Mouse (Mus musculus) hindbrain, embryonic 11.5 days (tissue): ENCODE data around the gene Gnb2. TPM values are rescaled to one million over a fixed set of nuclear protein-coding genes. Genes with fewer than 3 reads are reported as not detected.

Experiments
- ATAC-seq: fragments of 200-750 bp; cut with Nextera tagmentation; 2 replicates; pipeline ENCODE4 v1.8.0; 2017; ENCODE audit warnings: mild to moderate bottlenecking, moderate TSS enrichment, moderate library complexity; ENCODE audit not compliant: low FRiP score
- DNase-seq: peaks from one replicate; pipeline ENCODE4 v3.0.0-alpha.2; 2015; ENCODE audit warnings: low spot score
- H3K27ac ChIP-seq: fragments of 300-500 bp; sonication (generic); 2 replicates; pipeline ENCODE4 v1.5.1; 2014; ENCODE audit warnings: mild to moderate bottlenecking, low read depth, low read length
- H3K27me3 ChIP-seq: fragments of 300-500 bp; sonication (generic); 2 replicates; pipeline ENCODE4 v1.6.1; 2014; ENCODE audit warnings: mild to moderate bottlenecking, low read length, moderate library complexity, mixed read lengths; ENCODE audit not compliant: control insufficient read depth, insufficient read depth
- H3K36me3 ChIP-seq: fragments of 300-500 bp; sonication (generic); 2 replicates; pipeline ENCODE4 v1.6.1; 2014; ENCODE audit warnings: mild to moderate bottlenecking, low read length, moderate library complexity, mixed read lengths; ENCODE audit not compliant: control insufficient read depth, insufficient read depth
- H3K4me1 ChIP-seq: fragments of 300-500 bp; sonication (generic); replicated peaks from 2 replicates; pipeline ENCODE4 v1.6.1; 2014; ENCODE audit warnings: low read length, mixed read lengths; ENCODE audit not compliant: control insufficient read depth, insufficient read depth
- H3K4me2 ChIP-seq: fragments of 300-500 bp; sonication (generic); replicated peaks from 2 replicates; pipeline ENCODE4 v1.6.1; 2014; ENCODE audit warnings: mild to moderate bottlenecking, low read depth, low read length
- H3K4me3 ChIP-seq: fragments of 300-500 bp; sonication (generic); 2 replicates; pipeline ENCODE4 v1.5.1; 2014; ENCODE audit warnings: low read depth, low read length
- H3K9ac ChIP-seq: fragments of 300-500 bp; sonication (generic); 2 replicates; pipeline ENCODE4 v1.6.1; 2014; ENCODE audit warnings: low read depth, low read length
- H3K9me3 ChIP-seq: fragments of 300-500 bp; sonication (generic); 2 replicates; pipeline ENCODE4 v1.6.1; 2016; ENCODE audit warnings: low read length; ENCODE audit not compliant: control insufficient read depth
- WGBS: fragments of 180-500 bp; shearing (Covaris S2); extraction: QIAGEN DNeasy Blood & Tissue Kit; methylation state at CpG from one replicate; pipeline ENCODE4 v1.1.7; 2014; 5-methylcytosine and 5-hydroxymethylcytosine counted together
- polyA plus RNA-seq: library from polyadenylated mRNA; unstranded; fragments of >200 nt; fragmentation: Nextera tagmentation; extraction: Ambion mirVana; gene quantifications from 2 replicates; pipeline ENCODE4 v1.2.1, GENCODE M21; 2014

The Gnb2 gene
- polyA plus RNA-seq, 1 experiment from 2014 or later = 483 TPM

DNA sequence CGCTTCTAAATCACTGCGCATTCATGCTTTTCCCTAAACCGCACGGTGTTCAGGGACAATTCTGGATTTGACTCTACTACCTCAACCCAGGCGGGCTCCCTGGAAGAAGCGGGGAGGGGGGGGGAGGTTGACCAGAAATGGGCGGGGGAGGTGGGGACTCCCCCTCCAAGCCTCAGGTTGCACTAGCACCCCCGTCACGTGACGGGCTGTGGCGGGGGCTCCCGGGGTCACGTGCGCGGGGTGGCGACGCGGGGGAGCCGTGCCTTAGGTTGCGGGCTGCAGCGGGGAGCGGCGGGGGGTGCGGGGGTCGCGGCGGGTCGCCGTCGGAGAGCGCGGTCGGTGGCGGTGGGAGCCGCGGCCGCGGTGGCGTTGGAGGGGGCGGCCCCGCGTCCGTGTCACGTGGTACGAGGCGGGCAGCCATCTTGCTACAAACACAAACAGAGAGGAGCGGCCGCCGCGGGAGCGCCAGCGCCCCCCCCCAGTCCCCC is 23.3 kb downstream of the Gnb2 start:
- WGBS = 2% methylated on average over 36 of the region's 52 CpGs
- ATAC-seq (peak; percentile 75), DNase-seq (peak; percentile 80)
- Histone ChIP-seq H3K36me3 (no peaks in the 10 kb centered on the region), H3K9me3 (no peaks in the 10 kb centered on the region), H3K4me2 (peak overlapping the region; percentile 29), H3K4me1 (peaks cover 13% of the 10 kb centered on the region; the same call in 1 of the 2 replicates), H3K27me3 (no peaks in the 10 kb centered on the region), H3K27ac (peak overlapping the region; percentile 85), H3K9ac (peak overlapping the region; percentile 99), H3K4me3 (peak overlapping the region; percentile 99)

DNA sequence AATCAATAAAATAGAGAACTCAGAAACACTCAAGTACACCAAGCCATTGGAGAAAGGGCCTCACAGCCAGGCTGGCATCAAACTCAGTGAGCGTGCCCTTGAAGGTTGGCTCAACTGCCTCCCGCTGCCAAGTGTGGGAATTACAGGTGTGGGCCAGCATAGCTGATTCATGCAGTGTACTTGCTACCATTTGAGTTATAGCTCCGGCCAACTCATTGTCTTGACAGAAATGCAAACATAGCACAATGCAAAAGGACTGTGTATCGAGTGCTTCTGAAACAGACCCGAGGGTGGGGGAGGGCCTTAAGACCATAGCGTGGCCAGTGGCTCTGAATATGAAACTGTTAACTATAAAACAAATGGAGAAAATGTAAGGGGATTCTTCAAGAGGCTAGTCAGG is 29.3 kb downstream of the Gnb2 start:
- DNase-seq = no peak

DNA sequence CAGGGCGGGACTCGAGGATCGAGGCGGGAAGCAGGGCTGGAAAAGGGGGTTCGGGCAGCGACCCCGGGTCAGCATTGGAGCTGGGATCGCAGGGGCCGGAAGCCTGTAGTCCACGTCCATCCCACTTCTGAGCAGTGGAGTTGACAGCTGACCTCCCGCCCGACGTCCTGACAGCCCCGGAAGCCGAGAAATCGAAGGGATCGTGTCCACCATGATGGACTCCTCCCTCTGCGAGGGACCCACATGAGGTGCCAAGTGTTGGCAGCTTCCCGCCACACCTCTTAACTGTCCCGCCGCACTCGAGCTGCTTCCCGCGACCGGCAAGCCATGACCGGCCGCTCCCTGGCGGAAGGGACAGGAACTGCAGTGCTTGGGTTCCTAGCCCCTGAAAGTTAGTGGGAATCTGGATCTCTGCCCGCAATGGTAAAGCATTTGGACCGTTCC is 30.6 kb downstream of the Gnb2 start:
- Histone ChIP-seq H3K9me3 (no peaks in the 10 kb centered on the region), H3K4me2 (peak overlapping the region; percentile 45), H3K36me3 (no peaks in the 10 kb centered on the region), H3K27ac (peak overlapping the region; percentile 92; the same call in 1 of the 2 replicates), H3K27me3 (no peaks in the 10 kb centered on the region), H3K4me1 (no peaks in the 10 kb centered on the region; the same call in 1 of the 2 replicates), H3K9ac (peak overlapping the region; percentile 31), H3K4me3 (peak overlapping the region; percentile 62)
- DNase-seq (peak; percentile 89), ATAC-seq (peak; percentile 83)
- WGBS = under 1% methylated on average over 29 of the region's 30 CpGs

More for the DNA sequence above, 29.3 kb downstream of the Gnb2 start:
- no peak overlapping the region for H3K27ac ChIP-seq
- H3K27me3 ChIP-seq = no peaks in the 10 kb centered on the region
- H3K36me3 ChIP-seq = no peaks in the 10 kb centered on the region
- no peak overlapping the region for H3K9ac ChIP-seq
- ATAC-seq = no peak
- H3K4me2 ChIP-seq = no peak overlapping the region
- no peaks in the 10 kb centered on the region for H3K9me3 ChIP-seq
- WGBS = 86% methylated on average over 6 of the region's 6 CpGs
- H3K4me3 ChIP-seq = no peak overlapping the region
- no peaks in the 10 kb centered on the region; the same call in 1 of the 2 replicates for H3K4me1 ChIP-seq

DNA sequence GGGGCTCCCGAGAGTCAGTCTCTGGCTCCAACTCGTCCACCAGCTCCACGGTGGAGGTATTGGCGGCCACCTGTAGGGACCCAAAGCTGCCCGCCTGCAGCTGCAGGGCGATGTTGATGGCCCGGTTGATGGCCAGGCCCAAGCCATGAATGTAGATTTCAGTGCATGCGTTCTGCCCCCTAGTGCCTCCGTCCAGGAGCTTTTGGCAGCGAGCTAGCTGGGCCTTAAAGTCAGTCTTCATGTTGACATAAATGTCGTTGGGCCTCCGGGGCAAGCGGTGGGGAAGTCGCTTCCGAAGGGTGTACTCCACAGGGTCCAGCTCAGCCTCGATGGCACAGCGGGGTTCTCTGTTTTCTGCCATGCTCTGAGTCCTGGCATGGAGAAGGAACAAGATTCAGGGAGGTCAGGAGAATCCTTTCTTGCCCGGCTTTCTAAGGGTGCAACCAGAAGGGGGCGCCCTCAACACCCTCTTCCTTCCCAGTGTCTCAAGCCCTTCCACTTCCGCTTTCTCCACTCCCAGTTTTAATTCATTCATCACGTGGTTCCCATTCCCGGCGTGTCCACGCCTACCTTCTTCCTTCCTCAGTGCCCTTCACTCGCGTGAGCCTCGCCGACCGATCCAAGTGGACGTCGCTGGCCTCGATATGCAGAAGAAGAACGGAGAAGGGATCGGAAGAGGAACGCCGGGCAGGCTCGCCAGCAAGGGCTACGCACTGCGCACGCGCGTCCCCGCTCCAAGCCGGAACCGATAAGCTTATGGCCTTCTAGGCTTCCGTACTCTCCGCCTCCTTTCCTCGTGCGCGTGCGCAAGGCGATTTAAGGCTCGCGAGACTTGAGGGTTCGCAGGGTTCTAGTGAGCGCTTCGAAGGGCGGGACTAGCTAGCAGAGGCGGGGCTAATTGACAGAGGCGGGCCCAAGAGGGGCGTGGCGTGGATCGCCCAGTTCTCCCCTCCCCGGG is 31.3 kb downstream of the Gnb2 start, which contains the start of gene Pop7:
Gene Pop7, minus strand, starts transcription at position 810 of the 958 bp plus-strand sequence.
- 3% methylated on average over 64 of the region's 64 CpGs for WGBS
- Histone ChIP-seq H3K27ac (peak within 1 kb of the TSS; percentile 92), H3K4me3 (peak within 1 kb of the TSS; percentile 62), H3K4me1 (no peaks in the 10 kb centered on the region; the same call in 1 of the 2 replicates), H3K4me2 (peak within 1 kb of the TSS; percentile 57), H3K9me3 (no peaks in the 10 kb centered on the region), H3K36me3 (no peaks in the 10 kb centered on the region), H3K9ac (peak within 1 kb of the TSS; percentile 81), H3K27me3 (no peaks in the 10 kb centered on the region)
- peak; percentile 100 for DNase-seq
- ATAC-seq = peak; percentile 96

DNA sequence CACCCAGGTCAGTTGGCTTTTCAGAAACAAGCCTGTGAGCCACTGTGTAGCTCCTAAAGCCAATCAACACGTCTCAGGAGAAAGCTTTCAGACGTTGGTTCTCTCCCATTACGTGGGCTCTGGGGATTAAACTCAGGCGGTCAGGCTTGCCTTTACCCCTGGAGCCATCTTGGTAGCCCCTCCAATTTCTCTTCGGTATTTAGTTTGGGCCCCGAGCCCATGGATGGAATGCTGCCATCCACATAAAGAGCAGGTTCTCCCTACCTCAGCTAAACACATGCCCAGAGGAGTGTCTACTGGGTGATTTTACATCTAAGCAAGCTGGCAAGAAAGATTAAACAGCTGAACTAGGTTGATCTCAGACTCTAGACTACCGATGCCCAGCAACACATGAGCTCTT is 33.1 kb downstream of the Gnb2 start:
- Histone ChIP-seq H3K4me3 (no peak overlapping the region), H3K9me3 (no peaks in the 10 kb centered on the region), H3K36me3 (no peaks in the 10 kb centered on the region), H3K4me2 (no peak overlapping the region), H3K4me1 (no peaks in the 10 kb centered on the region; the same call in 1 of the 2 replicates), H3K9ac (no peak overlapping the region), H3K27ac (no peak overlapping the region), H3K27me3 (no peaks in the 10 kb centered on the region)
- DNase-seq (no peak), ATAC-seq (no peak)
- WGBS = 92% methylated on average over 7 of the region's 7 CpGs

DNA sequence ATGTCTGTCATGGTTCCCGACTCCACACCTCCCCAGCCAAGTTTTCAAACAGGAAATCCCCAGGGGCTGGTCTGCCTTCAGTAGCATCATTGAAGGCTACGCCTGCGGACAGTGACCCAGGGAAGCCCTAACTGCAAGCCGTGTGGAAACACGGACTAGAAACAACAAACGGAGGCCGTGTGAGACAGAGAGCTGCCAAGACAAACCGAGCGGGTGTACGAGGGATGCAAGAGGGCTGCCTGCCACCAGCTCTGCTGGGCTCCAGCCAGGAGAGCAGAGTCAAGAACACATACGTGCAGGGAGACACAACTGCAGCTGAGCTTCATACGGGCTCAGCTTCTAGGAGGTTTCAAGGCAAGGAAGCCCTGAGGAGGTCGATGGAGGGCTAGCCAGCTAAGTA is 39.5 kb downstream of the Gnb2 start:
- ATAC-seq = no peak
- no peak overlapping the region for H3K27ac ChIP-seq
- no peak for DNase-seq
- no peak overlapping the region for H3K4me3 ChIP-seq
- H3K27me3 ChIP-seq = no peaks in the 10 kb centered on the region
- H3K9me3 ChIP-seq = no peaks in the 10 kb centered on the region
- no peaks in the 10 kb centered on the region for H3K4me1 ChIP-seq
- WGBS = 78% methylated on average over 13 of the region's 13 CpGs
- H3K4me2 ChIP-seq = no peak overlapping the region
- H3K9ac ChIP-seq = no peak overlapping the region
- no peaks in the 10 kb centered on the region for H3K36me3 ChIP-seq

DNA sequence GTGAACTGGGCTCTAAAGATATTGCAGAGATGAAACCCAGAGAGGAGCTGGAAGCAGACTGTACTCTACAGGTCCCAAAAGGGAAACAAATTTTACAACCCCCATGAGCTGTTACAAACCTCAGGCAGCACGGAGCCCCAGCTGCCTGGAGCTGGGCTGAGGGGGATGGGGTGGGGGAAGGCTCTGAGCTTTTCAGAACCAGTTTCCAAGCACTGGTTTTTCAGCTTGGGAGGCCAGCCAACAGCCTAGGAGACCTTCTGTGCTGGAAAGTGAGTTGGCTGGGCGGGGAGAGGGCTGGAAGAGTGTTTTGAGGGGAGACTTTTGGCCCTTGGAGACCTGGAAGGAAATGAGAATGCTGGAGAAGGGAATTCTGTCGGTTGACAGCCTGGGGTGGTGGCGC is 41.8 kb downstream of the Gnb2 start:
- Histone ChIP-seq H3K4me2 (no peak overlapping the region), H3K4me1 (no peaks in the 10 kb centered on the region), H3K4me3 (no peak overlapping the region), H3K27me3 (no peaks in the 10 kb centered on the region), H3K36me3 (no peaks in the 10 kb centered on the region), H3K9me3 (no peaks in the 10 kb centered on the region), H3K27ac (no peak overlapping the region), H3K9ac (no peak overlapping the region)
- ATAC-seq = no peak
- no peak for DNase-seq
- 68% methylated on average over 4 of the region's 4 CpGs for WGBS

DNA sequence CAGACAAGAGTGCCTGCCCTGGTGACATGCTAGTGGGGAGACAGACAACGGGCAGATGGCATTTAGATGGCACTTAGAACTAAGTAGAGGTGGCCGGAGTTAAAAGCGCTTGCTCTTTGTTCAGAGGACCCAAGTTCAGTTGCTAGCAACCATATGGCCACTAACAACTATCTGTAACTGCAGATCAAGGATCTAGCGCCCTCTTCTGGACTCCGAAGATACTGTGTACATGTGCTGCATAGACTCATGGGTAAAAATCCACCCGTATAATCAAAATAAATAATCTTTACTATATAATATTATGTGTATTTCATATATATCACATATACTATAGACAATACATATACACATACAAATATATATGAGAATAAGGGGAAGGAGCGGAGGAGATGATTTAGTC is 45.7 kb downstream of the Gnb2 start:
- DNase-seq = peak; percentile 25
- Histone ChIP-seq H3K4me3 (no peak overlapping the region), H3K9ac (no peak overlapping the region), H3K27me3 (no peaks in the 10 kb centered on the region), H3K9me3 (no peaks in the 10 kb centered on the region), H3K4me2 (no peak overlapping the region), H3K36me3 (no peaks in the 10 kb centered on the region), H3K4me1 (no peaks in the 10 kb centered on the region), H3K27ac (no peak overlapping the region)
- WGBS = 87% methylated on average over 7 of the region's 7 CpGs
- no peak for ATAC-seq
